Mouse (Mus musculus) small intestine, adult 2 months (tissue): ENCODE results near the gene Ptpn23. TPM values are rescaled to one million over a fixed set of nuclear protein-coding genes. Genes with fewer than 3 reads are reported as not detected.

Source experiments
- H3K27ac ChIP-seq: fragments of 200-500 bp; 2 replicates; pipeline ENCODE4 v1.5.1; 2012; ENCODE audit warnings: low read depth, low read length, control low read depth, inconsistent platforms; ENCODE audit not compliant: insufficient read depth
- H3K27me3 ChIP-seq: fragments of 200-500 bp; 2 replicates; pipeline ENCODE4 v1.6.1; 2012; ENCODE audit warnings: mild to moderate bottlenecking, moderate library complexity, low read length, inconsistent platforms; ENCODE audit not compliant: control insufficient read depth, insufficient read depth
- H3K36me3 ChIP-seq: fragments of 200-500 bp; 2 replicates; pipeline ENCODE4 v1.6.1; 2012; ENCODE audit warnings: mild to moderate bottlenecking, low read length, control low read depth, inconsistent platforms; ENCODE audit not compliant: control insufficient read depth, insufficient read depth
- H3K4me1 ChIP-seq: fragments of 200-500 bp; 2 replicates; pipeline ENCODE4 v1.6.1; 2012; ENCODE audit warnings: low read length, inconsistent platforms, mixed read lengths; ENCODE audit not compliant: control insufficient read depth, insufficient read depth, insufficient read length
- H3K4me3 ChIP-seq: fragments of 200-500 bp; 2 replicates; pipeline ENCODE4 v1.5.1; 2012; ENCODE audit warnings: low read depth, mild to moderate bottlenecking, control low read depth, inconsistent platforms, low read length, moderate library complexity
- CTCF ChIP-seq: fragments of 200-500 bp; IDR thresholded peaks from 2 replicates; pipeline ENCODE4 v1.5.1; 2012; ENCODE audit warnings: low read depth, mild to moderate bottlenecking, control low read depth, inconsistent platforms, low read length, moderate library complexity, mixed read lengths; ENCODE audit not compliant: insufficient replicate concordance, insufficient read length; ENCODE audit errors: extremely low read depth
- POLR2A ChIP-seq: fragments of 200-500 bp; IDR thresholded peaks from 2 replicates; pipeline ENCODE4 v1.6.1; 2012; ENCODE audit warnings: low read depth, mild to moderate bottlenecking, control low read depth, inconsistent platforms, low read length, moderate library complexity
- WGBS: fragments of 180-500 bp; shearing (Covaris S2); methylation state at CpG from one replicate; pipeline ENCODE4 v1.1.7; 2018; 5-methylcytosine and 5-hydroxymethylcytosine counted together
- polyA plus RNA-seq: library from polyadenylated mRNA; depleted of rRNA; stranded (reverse); fragments of >200 nt; gene quantifications from 2 replicates; pipeline ENCODE4 v1.2.3, GENCODE M21; 2012; rRNA removed

The Ptpn23 gene
- polyA plus RNA-seq, result 23.4 and 34.4 TPM in 2 replicates

- WGBS, result under 1% methylated on average over 39 of the region's 39 CpGs
- peak within 1 kb of the TSS; percentile 49 for H3K27ac ChIP-seq
- peak within 1 kb of the TSS; percentile 74 for H3K4me3 ChIP-seq
- TF ChIP-seq POLR2A, result no peak; the same call in 1 of the 2 replicates
- no peak for TF ChIP-seq CTCF
- H3K27me3 ChIP-seq, result no peaks in the 10 kb centered on the region
- H3K4me1 ChIP-seq, result peaks cover 4% of the 10 kb centered on the region
- 0 out of 2 replicates have a peak, but pooled peaks cover 2% of the 10 kb centered on the region for H3K36me3 ChIP-seq
Measured at GRCm38 (mm10) chr9:110408099-110408773, at the start of gene Ptpn23. TSS of gene Ptpn23 (minus strand) at chr9:110408213.

- H3K36me3 ChIP-seq, result peaks cover 15% of the 10 kb centered on the region
- peaks cover 9% of the 10 kb centered on the region for H3K4me1 ChIP-seq
- TF ChIP-seq CTCF (no peak), POLR2A (no peak)
- H3K27me3 ChIP-seq, result no peaks in the 10 kb centered on the region
- peak overlapping the region; percentile 45; the same call in 1 of the 2 replicates for H3K27ac ChIP-seq
- WGBS, result 71% methylated on average over 3 of the region's 3 CpGs
- H3K4me3 ChIP-seq, result no peak overlapping the region
Measured at GRCm38 (mm10) chr9:110452523-110452922, 44.5 kb upstream of the Ptpn23 start.

DNA sequence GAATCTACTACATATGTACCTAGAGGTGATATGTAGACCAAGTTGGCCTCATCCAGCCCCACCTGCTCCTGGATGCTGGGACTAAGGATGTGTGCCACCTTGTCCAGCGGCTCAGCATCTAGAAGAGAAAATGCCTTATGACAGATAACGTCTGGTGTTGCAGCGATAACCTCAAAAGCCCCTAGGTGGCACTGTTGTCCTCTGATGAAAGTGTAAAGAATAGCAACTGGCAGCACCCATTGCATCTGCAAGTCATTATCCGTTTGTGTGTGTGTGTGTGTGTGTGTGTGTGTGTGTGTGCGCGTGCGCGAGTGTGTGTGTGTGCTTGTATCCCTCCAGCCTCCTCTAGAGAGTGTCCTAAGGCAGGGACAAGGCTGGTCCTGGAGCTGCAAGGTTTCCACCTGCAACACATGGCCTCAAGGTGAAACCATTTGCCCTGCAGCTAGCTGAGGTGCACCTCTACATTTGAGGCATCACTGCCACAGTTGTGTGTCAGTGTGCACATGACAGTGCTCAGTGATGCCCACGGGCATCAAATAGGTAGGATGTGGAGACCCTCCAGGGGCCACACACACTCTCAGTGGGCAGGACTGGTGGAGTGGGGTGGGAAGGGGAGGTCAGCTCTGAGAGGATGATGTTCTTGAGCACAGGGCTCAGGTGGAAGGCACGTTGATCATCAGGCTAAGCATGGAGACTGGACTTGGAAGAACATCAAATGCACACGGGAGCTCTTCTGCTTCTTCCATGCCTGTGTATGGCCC, 41.0 kb upstream of the Ptpn23 start:
- 25% methylated on average over 11 of the region's 11 CpGs for WGBS
- H3K4me3 ChIP-seq, result no peak overlapping the region
- TF ChIP-seq POLR2A (no peak), CTCF (peak; percentile 40; the same call in 1 of the 2 replicates)

DNA sequence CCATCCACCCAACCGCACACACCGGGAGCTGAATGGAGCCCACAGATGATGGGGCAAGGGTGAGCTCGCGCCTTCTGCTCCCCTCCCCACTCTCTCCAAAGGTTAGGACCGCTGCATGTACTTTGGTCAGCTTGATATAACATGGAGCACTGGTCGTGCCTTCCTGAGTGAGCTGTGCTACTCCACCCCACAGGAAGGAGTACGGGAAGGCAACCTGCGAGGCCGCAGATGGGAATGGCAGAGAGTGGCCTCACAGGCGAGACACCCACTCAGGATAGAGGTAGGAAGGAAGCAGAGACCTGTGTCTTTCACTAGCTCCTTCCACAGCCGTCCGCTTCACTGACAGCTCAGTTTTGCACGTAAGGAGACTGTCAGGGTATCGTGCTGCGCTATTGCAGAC, 40.3 kb upstream of the Ptpn23 start:
- Histone ChIP-seq H3K4me3 (no peak overlapping the region), H3K27me3 (no peaks in the 10 kb centered on the region), H3K27ac (no peak overlapping the region), H3K36me3 (peaks cover 15% of the 10 kb centered on the region), H3K4me1 (no peaks in the 10 kb centered on the region)
- no peak for TF ChIP-seq POLR2A
- 79% methylated on average over 15 of the region's 15 CpGs for WGBS

More for the DNA sequence above, 41.0 kb upstream of the Ptpn23 start:
- Histone ChIP-seq H3K36me3 (peaks cover 15% of the 10 kb centered on the region), H3K4me1 (no peaks in the 10 kb centered on the region), H3K27ac (no peak overlapping the region), H3K27me3 (no peaks in the 10 kb centered on the region)

GRCm38 (mm10) chr9:110440559-110440958, 32.5 kb upstream of the Ptpn23 start:
- no peak for TF ChIP-seq POLR2A
- TF ChIP-seq CTCF, result no peak
- Histone ChIP-seq H3K4me3 (no peak overlapping the region), H3K4me1 (no peaks in the 10 kb centered on the region), H3K27ac (no peak overlapping the region), H3K36me3 (peaks cover 25% of the 10 kb centered on the region), H3K27me3 (no peaks in the 10 kb centered on the region)
- WGBS, result 83% methylated on average over 6 of the region's 6 CpGs

GRCm38 (mm10) chr9:110440049-110440448, 32.0 kb upstream of the Ptpn23 start:
- H3K36me3 ChIP-seq, result peaks cover 27% of the 10 kb centered on the region
- H3K27ac ChIP-seq, result no peak overlapping the region
- no peak for TF ChIP-seq POLR2A
- no peak for TF ChIP-seq CTCF
- H3K4me3 ChIP-seq, result no peak overlapping the region
- WGBS, result 59% methylated on average over 5 of the region's 5 CpGs
- no peaks in the 10 kb centered on the region for H3K4me1 ChIP-seq
- no peaks in the 10 kb centered on the region for H3K27me3 ChIP-seq

- TF ChIP-seq POLR2A (no peak), CTCF (no peak)
- no peaks in the 10 kb centered on the region for H3K4me1 ChIP-seq
- peaks cover 50% of the 10 kb centered on the region for H3K36me3 ChIP-seq
- H3K27ac ChIP-seq, result no peak overlapping the region
- no peaks in the 10 kb centered on the region for H3K27me3 ChIP-seq
- 91% methylated on average over 11 of the region's 11 CpGs for WGBS
- no peak overlapping the region for H3K4me3 ChIP-seq
Measured at GRCm38 (mm10) chr9:110436041-110436440, 28.0 kb upstream of the Ptpn23 start.
